Mouse (Mus musculus) regulatory T cell (primary cell): ENCODE measurements around the gene Amer1.

ENCODE experiments used
- in situ Hi-C: fragments of 300-600 bp; cut with MboI, MseI; formaldehyde crosslinking; loops from one replicate; pipeline ENCODE4 v1.15.1; 2025; ENCODE audit warnings: high pct_unique_total_duplicates

Amer1 gene

DNA sequence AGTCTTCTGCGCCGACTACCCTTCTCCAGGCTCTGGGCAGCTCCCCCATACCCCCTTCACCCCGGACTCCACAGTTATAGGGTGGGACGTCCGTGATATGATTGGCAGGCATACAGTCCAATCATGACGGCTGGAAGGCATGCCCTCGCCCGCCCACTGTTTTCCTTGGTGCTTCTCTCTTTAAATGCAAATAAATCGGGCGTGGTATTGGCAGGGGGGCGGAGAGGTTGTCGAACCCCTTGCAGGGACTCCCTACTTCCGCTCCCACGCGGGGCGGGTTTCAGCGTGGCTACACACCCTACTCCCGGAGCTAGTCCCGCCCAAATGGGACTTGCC is at the start of gene Amer1:
Amer1 (minus strand) TSS at position 97 of the 336 bp plus-strand sequence.
- in situ Hi-C loops: no loop called here

- in situ Hi-C loops: no loop called here
These were observed 12.5 kb upstream of the Amer1 start for GRCm38 (mm10) chrX:95457166-95457565.

- in situ Hi-C loops: no loop called here
These were observed 1.2 kb upstream of the Amer1 start for GRCm38 (mm10) chrX:95445866-95446265.

GRCm38 (mm10) chrX:95445141-95445540 is 469 bp upstream of the Amer1 start:
- in situ Hi-C loops: no loop called here

GRCm38 (mm10) chrX:95443898-95444775 is 535 bp downstream of the Amer1 start:
- in situ Hi-C loops: no loop called here

GRCm38 (mm10) chrX:95443390-95443789 is 1.3 kb downstream of the Amer1 start:
- in situ Hi-C loops: no loop called here

- in situ Hi-C loops: no loop called here
These were observed 2.4 kb downstream of the Amer1 start for GRCm38 (mm10) chrX:95442261-95442660.

- in situ Hi-C loops: no loop called here
These were observed 3.4 kb downstream of the Amer1 start for GRCm38 (mm10) chrX:95441290-95441689.

- in situ Hi-C loops: no loop called here
These were observed 6.2 kb downstream of the Amer1 start for GRCm38 (mm10) chrX:95438491-95438890.

DNA sequence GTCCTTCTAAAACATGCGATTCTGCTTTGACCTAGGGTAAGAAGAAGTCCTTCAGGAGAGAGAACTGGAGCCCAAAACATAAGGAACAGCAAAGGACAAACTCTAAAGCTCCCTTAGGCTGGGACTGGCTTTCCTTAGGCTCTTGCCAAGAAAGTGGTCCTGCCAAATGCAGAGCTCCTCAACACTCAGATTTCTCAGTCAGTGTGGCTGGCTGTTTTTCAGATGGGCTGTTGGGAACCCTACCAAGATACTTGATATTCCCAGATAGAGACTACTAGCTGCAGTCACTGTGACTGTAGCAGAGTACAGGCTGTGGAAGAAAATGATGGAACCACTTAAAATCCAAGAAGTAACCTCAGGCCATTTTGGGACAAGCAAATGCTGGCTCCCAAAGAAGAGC is 7.4 kb downstream of the Amer1 start:
- in situ Hi-C loops: no loop called here

DNA sequence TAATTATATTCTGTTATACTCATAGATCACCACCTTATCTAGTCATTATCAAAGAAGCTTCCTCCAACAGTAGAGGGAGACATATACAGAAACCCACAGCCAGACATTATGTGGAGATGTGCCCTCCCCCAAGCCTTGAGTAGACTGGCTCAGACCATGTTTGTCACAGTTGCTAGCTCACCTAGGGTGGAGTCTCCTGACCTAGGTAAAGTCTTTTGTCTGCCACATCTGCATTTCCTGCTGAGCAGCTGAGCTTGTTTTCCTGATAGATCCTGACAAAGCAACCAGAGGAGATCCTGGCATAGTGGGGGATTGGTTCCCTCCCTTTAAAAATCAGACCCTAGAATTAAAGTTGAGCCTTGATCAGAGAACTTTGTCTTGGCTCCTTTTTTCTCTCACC is 71.6 kb downstream of the Amer1 start:
- in situ Hi-C loops: loop anchor here (25.0 kb wide), 1 partner anchor 939 kb away; no protein-coding TSS in a partner anchor
